Mouse (Mus musculus): Measurements from ENCODE around the gene Sp8. TPM values are rescaled to one million over a fixed set of nuclear protein-coding genes. Genes with fewer than 3 reads are reported as not detected.

Sp8 gene
- total RNA-seq (2022): not detected

DNA sequence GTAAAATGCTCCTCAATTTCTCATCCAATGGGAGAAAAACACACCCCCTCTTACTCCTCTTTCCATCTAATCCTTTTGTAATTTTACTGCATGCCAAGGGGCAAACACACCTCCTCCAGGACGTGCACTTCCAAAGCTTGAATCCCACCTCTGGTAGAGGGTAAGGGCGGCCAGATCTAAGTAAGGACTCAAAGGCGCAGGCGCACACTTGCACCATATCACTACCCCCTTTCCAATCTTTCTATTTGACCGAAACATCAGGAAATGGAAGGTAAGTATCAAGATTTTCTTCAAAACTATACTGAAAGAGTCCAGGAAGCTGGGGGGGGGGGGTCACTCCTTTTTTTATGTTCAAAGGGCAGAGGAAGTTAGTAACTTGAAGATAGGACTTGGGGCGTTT is at the start of gene Sp8:
TSS of gene Sp8 (plus strand) at position 109 of the 400 bp plus-strand sequence.
- no peak for DNase-seq (ENCODE audit: low spot score in 2 of 2)

DNA sequence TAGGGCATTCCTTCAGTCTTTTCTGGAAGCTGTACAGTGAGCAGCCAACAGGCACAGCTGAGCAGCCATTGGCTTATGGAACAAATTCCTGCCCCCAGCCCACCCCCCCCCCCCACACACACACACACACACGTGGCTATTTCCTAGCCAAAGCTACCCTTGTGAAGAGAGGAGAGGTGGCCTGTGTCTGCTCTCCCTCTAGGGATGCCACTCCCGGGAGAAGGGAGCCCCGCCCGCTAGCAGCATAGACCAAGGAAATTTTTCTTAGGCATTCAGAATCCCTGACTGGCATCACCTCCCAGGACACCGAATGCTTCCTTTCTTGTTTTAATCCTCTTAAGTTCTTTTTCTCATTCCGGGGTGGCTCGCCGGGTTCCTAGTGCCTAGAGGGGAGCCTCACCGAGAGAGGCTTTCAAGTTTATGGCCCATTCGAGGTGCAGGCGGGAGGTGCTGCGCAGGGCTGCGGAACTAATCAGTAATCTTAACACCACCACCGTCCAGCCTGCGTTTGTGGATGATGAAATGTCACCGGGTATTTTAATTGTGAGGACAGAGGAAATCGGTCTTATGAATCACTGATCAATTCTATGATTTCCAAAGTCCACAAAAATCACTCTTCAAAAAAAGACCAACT is 34.7 kb upstream of the Sp8 start:
- DNase-seq (ENCODE audit: low spot score in 2 of 2): no peak

DNA sequence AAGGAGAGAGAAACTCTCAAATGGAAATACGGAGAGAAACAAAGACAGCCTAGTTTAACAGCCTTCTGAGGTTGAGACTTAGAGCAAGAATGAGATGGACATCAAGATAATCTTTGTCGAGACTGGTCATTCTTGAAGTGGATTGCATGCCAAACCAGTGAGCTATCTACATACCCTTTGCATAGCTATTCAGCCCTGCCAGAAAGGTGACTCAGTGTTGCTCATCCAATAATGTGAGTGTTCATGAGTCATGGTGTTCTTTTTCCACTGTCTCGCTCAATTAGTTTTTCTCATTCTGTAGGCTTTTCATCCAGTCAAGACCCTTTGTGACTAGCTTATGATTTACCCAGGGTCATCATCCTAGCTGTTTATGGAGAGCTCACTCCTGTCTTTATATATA is 31.6 kb upstream of the Sp8 start:
- no peak for DNase-seq (ENCODE audit: low spot score in 2 of 2)

- DNase-seq (ENCODE audit: low spot score in 2 of 2): no peak
These were observed 30.0 kb upstream of the Sp8 start for GRCm38 (mm10) chr12:118816156-118816555.

- DNase-seq (ENCODE audit: low spot score in 2 of 2): no peak
These were observed 16.2 kb upstream of the Sp8 start for GRCm38 (mm10) chr12:118829881-118830280.

GRCm38 (mm10) chr12:118836411-118837341 is 9.5 kb upstream of the Sp8 start:
- no peak for DNase-seq (ENCODE audit: low spot score in 2 of 2)

DNA sequence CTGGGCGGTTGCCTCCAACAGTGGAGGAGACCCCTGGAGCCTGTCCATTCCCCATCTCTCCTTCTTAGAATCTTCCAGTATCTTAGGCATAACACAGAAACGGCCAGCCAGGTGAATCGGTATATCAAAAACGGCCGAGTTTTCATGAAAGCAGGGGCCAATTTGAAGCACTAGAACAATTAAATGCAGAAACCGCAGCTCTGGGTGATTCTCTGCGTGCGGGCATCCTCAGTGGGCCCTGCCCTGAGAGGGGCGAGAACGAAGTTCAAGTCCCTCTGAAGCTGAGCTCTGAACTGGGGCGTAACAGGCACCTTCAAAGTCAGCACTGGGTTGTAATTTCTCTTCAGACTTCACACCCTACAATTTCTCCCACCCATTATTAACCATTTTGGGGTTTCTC is 8.8 kb upstream of the Sp8 start:
- no peak for DNase-seq (ENCODE audit: low spot score in 2 of 2)

GRCm38 (mm10) chr12:118838260-118838659 is 7.9 kb upstream of the Sp8 start:
- no peak for DNase-seq (ENCODE audit: low spot score in 2 of 2)

DNA sequence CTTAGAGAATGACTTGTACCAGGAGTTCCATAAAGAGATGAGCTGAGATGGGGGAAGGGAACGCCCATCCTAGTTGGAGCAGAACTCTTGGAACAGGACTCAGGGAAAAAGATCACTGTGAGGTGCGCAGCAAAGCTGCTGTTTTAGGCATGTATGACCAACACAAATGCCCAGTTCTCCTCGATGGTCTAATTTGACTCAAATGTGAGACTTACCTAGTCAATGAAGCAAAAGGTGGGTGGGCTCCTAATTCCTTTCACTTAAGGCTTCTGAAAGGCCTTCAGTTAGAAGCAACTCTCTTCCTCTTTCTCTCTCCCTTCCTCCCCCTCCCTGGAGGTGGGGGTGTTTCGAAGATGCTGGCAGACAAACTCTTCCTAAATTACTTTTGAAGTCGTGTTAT is 6.7 kb upstream of the Sp8 start:
- no peak for DNase-seq (ENCODE audit: low spot score in 2 of 2)

GRCm38 (mm10) chr12:118840301-118840700 is 5.8 kb upstream of the Sp8 start:
- no peak for DNase-seq (ENCODE audit: low spot score in 2 of 2)

- no peak for DNase-seq (ENCODE audit: low spot score in 2 of 2)
These were observed 5.3 kb upstream of the Sp8 start for GRCm38 (mm10) chr12:118840861-118841260.

DNA sequence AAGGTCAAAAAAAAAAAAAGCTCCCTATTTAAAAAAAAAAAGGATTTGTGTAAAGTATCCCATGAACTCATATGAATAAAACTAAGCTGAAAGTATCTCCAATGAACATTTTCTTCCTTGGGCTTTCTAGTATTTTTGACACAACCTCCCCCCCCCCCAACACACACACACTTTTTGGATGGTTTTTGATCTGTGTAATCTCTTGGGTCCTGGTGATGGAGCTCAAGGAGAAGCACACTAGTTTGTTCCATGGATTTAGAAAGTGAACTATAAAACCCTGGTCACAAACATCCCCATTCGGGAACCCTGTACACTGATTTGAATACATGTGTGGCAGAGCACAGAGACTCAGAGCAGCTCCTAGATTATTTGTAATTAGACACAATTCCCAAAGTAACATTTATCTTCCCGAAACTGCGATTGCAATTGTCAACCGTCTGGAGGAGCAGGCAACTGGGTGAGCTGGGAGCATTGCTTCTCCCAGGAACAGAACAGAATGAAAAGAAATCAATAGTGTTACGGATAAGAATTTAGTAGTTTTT is 4.7 kb upstream of the Sp8 start:
- DNase-seq (ENCODE audit: low spot score in 2 of 2): no peak

DNA sequence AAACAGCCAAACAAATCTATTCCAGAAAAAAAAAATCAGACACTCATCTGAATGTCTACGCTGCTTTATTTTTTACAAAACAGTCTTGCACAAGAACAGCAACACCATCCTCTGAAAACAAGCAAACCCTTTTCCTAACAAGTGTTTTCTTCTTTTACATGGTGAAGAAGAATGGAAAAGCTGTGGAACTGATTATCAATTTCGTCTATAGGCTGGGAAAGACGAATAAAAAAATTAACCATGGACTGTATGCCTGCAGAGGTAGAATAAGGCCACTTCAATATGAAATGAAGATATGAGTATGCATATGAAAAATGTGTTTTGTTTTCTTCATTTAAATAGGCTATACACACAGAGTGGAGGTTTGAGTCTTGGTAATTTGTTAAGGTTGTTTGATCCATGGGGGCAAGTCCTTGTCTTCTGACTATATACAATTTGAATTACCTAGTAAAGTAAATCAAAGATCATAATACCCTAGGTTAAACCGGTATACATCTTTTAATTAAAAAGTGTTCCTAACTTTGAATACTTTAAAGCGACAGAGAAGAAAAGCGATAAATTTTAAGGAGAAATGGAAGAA is 4.1 kb upstream of the Sp8 start:
- DNase-seq (ENCODE audit: low spot score in 2 of 2): no peak

DNA sequence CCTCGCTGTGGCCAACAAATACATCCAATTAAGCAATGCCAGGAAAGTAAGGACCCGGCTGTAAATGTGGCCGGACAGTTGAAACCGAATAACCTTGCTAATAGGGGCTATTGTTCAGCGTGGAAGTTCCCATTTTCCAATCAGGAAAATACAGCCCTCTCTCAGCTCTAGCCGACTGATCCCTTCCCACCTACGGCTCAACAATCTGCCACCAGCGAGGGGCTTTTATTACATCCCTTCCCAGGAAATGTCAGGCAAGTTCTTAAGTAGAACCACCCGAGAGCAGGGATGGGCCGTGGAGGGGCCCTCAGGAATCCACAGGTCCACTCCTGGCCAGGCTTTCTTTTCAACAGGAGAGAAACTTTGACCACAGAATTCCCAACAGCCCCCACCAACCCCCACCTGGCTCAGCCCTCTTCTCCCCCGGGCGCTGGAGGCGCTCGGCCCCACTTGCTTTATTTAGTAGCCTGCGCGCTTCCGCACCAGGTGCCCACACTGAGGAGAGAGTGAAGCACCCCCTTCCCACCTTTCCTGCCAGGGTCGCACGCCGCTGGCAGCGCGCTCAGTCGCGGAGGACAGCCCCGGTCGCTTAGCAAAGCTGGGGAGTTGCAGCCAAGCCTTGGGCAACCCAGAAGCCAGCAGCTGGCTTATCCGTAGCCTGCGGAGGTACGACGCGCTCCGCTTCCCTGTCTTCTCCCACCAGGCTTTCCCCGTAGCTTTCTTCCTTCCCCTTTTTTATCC is 3.3 kb upstream of the Sp8 start:
- DNase-seq (ENCODE audit: low spot score in 2 of 2): no peak

DNA sequence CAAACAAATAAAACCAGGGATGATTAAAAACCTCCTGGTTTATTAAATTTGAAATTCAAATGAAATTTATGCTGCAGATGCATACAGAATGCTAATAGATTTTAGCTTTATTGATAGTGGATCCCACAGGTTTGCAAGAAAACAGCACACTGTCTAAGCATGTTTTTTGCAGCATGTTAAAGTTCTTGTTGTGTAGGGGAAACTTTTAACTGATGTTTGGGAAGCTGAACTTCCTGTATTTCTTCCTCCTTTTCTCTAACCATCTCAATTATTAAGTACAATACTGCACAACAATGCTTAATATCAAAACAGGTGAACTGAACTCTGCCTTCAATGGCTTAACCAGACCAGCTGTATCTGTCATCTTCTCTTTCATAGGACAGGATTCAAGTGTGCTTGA is 2.0 kb upstream of the Sp8 start:
- no peak for DNase-seq (ENCODE audit: low spot score in 2 of 2)

GRCm38 (mm10) chr12:118844841-118845240 is 1.3 kb upstream of the Sp8 start:
- DNase-seq (ENCODE audit: low spot score in 2 of 2): no peak

- DNase-seq (ENCODE audit: low spot score in 2 of 2): no peak
These were observed 778 bp upstream of the Sp8 start for GRCm38 (mm10) chr12:118845351-118845750.

- no peak for DNase-seq (ENCODE audit: low spot score in 2 of 2)
These were observed 656 bp downstream of the Sp8 start for GRCm38 (mm10) chr12:118846649-118847321.

DNA sequence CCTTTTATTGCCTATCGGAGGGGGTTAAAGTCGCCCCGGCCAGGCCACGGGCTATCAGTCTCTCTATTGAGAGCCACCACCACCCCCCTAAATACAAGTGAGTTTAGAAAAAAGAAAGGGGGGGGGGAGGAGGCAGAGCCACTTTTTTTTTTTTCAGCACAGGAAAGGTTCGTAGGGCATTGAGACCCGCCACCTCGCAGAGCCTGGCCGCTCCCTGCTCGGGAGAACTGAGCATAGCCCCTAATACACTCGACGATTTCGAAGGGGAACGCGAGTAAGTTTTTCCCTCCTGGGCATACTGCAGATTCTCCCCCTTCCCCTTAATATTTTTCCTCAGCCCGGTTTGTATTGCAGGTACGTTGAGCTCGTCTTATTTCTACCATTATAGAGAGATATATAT is 1.3 kb downstream of the Sp8 start:
- DNase-seq (ENCODE audit: low spot score in 2 of 2): no peak

- DNase-seq (ENCODE audit: low spot score in 2 of 2): no peak
These were observed 1.8 kb downstream of the Sp8 start for GRCm38 (mm10) chr12:118847861-118848495.

All from gastrocnemius, adult 8-10 months (tissue).